19 mouse cellular contexts compared by ENCODE assay signal in genomic region chr7:101232716-101233115, GRCm38 (mm10).
DNase-seq lines count a peak whose midpoint lies in the region; ATAC-seq and TF ChIP-seq lines count a peak whose summit lies in the region.
"Had no signal": no experiment of that assay in that cellular context is flagged by ENCODE, and none has a peak within 500 bp of the region (broad histone marks: within the 10 kb centered on the region; RNA-seq: fewer than 3 reads in every experiment).

No protein-coding gene starts in this region.

- DNase-seq in midbrain, embryonic 11.5 days (ENCODE audit: low spot score, missing footprints) = peak; percentile 23
- no peak for DNase-seq in midbrain, embryonic 10.5 days (ENCODE audit: low spot score)
- DNase-seq in spleen, adult 2 months (ENCODE audit: low read depth in 1 of 2, low spot score in 2 of 2) = no peak
- no peak for DNase-seq in spleen, postnatal 4 days (ENCODE audit: low spot score in 2 of 2)
- no peak for DNase-seq in right cerebral cortex, postnatal 36 days (ENCODE audit: low spot score in 2 of 2)
- DNase-seq: adrenal gland, adult 2 months; adrenal gland, postnatal 25 days; cerebellum, adult 18-20 months; cerebellum, adult 9-11 months; cerebellum, postnatal 36 days; gastrocnemius, adult 2 months; gastrocnemius, postnatal 36 days; heart, adult 11 months; heart, postnatal 36 days had no signal

- no peak overlapping the region for H3K4me3 ChIP-seq in hindbrain, embryonic 13.5 days
- no peak overlapping the region for H3K4me3 ChIP-seq in hindbrain, embryonic 12.5 days
- H3K4me3 ChIP-seq in midbrain, embryonic 11.5 days (ENCODE audit: low read depth, low read length) = no peak overlapping the region
- no peak overlapping the region for H3K4me3 ChIP-seq in midbrain, embryonic 10.5 days
- H3K4me3 ChIP-seq in spleen, adult 2 months (ENCODE audit: extremely low read depth, insufficient read depth, insufficient read length) = no peak overlapping the region
- H3K4me3 ChIP-seq: embryonic facial prominence, embryonic 13.5 days; forebrain, embryonic 12.5 days; gastrocnemius, adult 2 months; heart, embryonic 13.5 days had no signal

- TF ChIP-seq CTCF in spleen, adult 2 months (IDR thresholded peaks at IDR 0.05; ENCODE audit: extremely low read depth, insufficient read depth, insufficient read length, insufficient replicate concordance) = no peak

- H3K27me3 ChIP-seq in hindbrain, embryonic 13.5 days = no peaks in the 10 kb centered on the region
- no peaks in the 10 kb centered on the region for H3K27me3 ChIP-seq in hindbrain, embryonic 12.5 days
- no peaks in the 10 kb centered on the region for H3K27me3 ChIP-seq in midbrain, embryonic 11.5 days (ENCODE audit: control insufficient read depth, insufficient read depth, low read length)
- no peaks in the 10 kb centered on the region for H3K27me3 ChIP-seq in midbrain, embryonic 10.5 days (ENCODE audit: low read depth, poor library complexity, severe bottlenecking)
- no peaks in the 10 kb centered on the region for H3K27me3 ChIP-seq in spleen, adult 2 months (ENCODE audit: control insufficient read depth, insufficient read depth, low read length)
- H3K27me3 ChIP-seq: embryonic facial prominence, embryonic 13.5 days; forebrain, embryonic 12.5 days; heart, embryonic 13.5 days had no signal

- H3K36me3 ChIP-seq in hindbrain, embryonic 13.5 days = no peaks in the 10 kb centered on the region; the same call in 1 of the 2 replicates
- H3K36me3 ChIP-seq in hindbrain, embryonic 12.5 days = no peaks in the 10 kb centered on the region
- H3K36me3 ChIP-seq in midbrain, embryonic 11.5 days (ENCODE audit: control insufficient read depth, insufficient read depth, low read length) = no peaks in the 10 kb centered on the region
- peaks cover 7% of the 10 kb centered on the region; the same call in 1 of the 2 replicates for H3K36me3 ChIP-seq in midbrain, embryonic 10.5 days
- peaks cover 8% of the 10 kb centered on the region; the same call in 1 of the 2 replicates for H3K36me3 ChIP-seq in spleen, adult 2 months (ENCODE audit: control insufficient read depth, insufficient read depth, low read length)
- H3K36me3 ChIP-seq: forebrain, embryonic 12.5 days had no signal

- no peak for ATAC-seq in hindbrain, embryonic 13.5 days (ENCODE audit: low FRiP score)
- ATAC-seq in hindbrain, embryonic 12.5 days (ENCODE audit: low FRiP score) = no peak
- ATAC-seq in midbrain, embryonic 11.5 days (ENCODE audit: low FRiP score) = no peak

- peak overlapping the region; percentile 20; the same call in 1 of the 2 replicates for H3K27ac ChIP-seq in hindbrain, embryonic 13.5 days
- H3K27ac ChIP-seq in hindbrain, embryonic 12.5 days = no peak overlapping the region
- H3K27ac ChIP-seq in midbrain, embryonic 11.5 days (ENCODE audit: low read depth, low read length) = no peak overlapping the region
- no peak overlapping the region for H3K27ac ChIP-seq in midbrain, embryonic 10.5 days (replicated peaks)
- peak overlapping the region; percentile 60 for H3K27ac ChIP-seq in spleen, adult 2 months (ENCODE audit: insufficient read depth, low read length)
- H3K27ac ChIP-seq: embryonic facial prominence, embryonic 13.5 days; forebrain, embryonic 12.5 days; gastrocnemius, adult 2 months; heart, embryonic 13.5 days had no signal

- H3K9ac ChIP-seq in hindbrain, embryonic 13.5 days = no peak overlapping the region
- no peak overlapping the region for H3K9ac ChIP-seq in hindbrain, embryonic 12.5 days
- H3K9ac ChIP-seq in midbrain, embryonic 11.5 days (ENCODE audit: low read length) = no peak overlapping the region
- H3K9ac ChIP-seq: embryonic facial prominence, embryonic 13.5 days; forebrain, embryonic 12.5 days; heart, embryonic 13.5 days had no signal

- H3K4me2 ChIP-seq in hindbrain, embryonic 13.5 days = no peak overlapping the region
- no peak overlapping the region for H3K4me2 ChIP-seq in hindbrain, embryonic 12.5 days (replicated peaks)
- H3K4me2 ChIP-seq in midbrain, embryonic 11.5 days = no peak overlapping the region
- H3K4me2 ChIP-seq: embryonic facial prominence, embryonic 13.5 days; forebrain, embryonic 12.5 days; heart, embryonic 13.5 days had no signal

- peaks cover 14% of the 10 kb centered on the region for H3K4me1 ChIP-seq in hindbrain, embryonic 13.5 days (replicated peaks)
- H3K4me1 ChIP-seq in hindbrain, embryonic 12.5 days = no peaks in the 10 kb centered on the region
- H3K4me1 ChIP-seq in midbrain, embryonic 11.5 days (ENCODE audit: control insufficient read depth, insufficient read depth, low read length) = 0 out of 2 replicates have a peak, but pooled peaks cover 2% of the 10 kb centered on the region
- no peaks in the 10 kb centered on the region for H3K4me1 ChIP-seq in midbrain, embryonic 10.5 days
- H3K4me1 ChIP-seq in spleen, adult 2 months (ENCODE audit: control insufficient read depth, insufficient read depth, insufficient read length) = peaks cover 12% of the 10 kb centered on the region
- H3K4me1 ChIP-seq: embryonic facial prominence, embryonic 13.5 days; forebrain, embryonic 12.5 days had no signal

- no peaks in the 10 kb centered on the region for H3K9me3 ChIP-seq in hindbrain, embryonic 13.5 days
- no peaks in the 10 kb centered on the region for H3K9me3 ChIP-seq in hindbrain, embryonic 12.5 days (replicated peaks)
- no peaks in the 10 kb centered on the region for H3K9me3 ChIP-seq in midbrain, embryonic 11.5 days (ENCODE audit: control insufficient read depth, low read length)
- no peaks in the 10 kb centered on the region for H3K9me3 ChIP-seq in midbrain, embryonic 10.5 days (replicated peaks)
- H3K9me3 ChIP-seq: embryonic facial prominence, embryonic 13.5 days; forebrain, embryonic 12.5 days; heart, embryonic 13.5 days had no signal

- no peak for TF ChIP-seq POLR2A in spleen, adult 2 months (IDR thresholded peaks at IDR 0.05; ENCODE audit: low read depth, low read length)

- 52% methylated on average over 3 of the region's 3 CpGs for WGBS in hindbrain, embryonic 13.5 days
- 69% methylated on average over 3 of the region's 3 CpGs for WGBS in hindbrain, embryonic 12.5 days
- 81% methylated on average over 3 of the region's 3 CpGs for WGBS in midbrain, embryonic 11.5 days
- WGBS in midbrain, embryonic 10.5 days = 83% methylated on average over 3 of the region's 3 CpGs
- 43% methylated on average over 3 of the region's 3 CpGs for WGBS in spleen, adult 2 months

Comparison
In these comparisons a context has a peak if more than half of its experiments do, and no peak if none do; other contexts are left out.
1. H3K27ac ChIP-seq: peak in hindbrain, embryonic 13.5 days (single experiment) and spleen, adult 2 months (single experiment); none in hindbrain, embryonic 12.5 days (single experiment), midbrain, embryonic 11.5 days (single experiment) and midbrain, embryonic 10.5 days (single experiment).